Mouse (Mus musculus) G1E (cell line): ENCODE measurements around the gene Shank2. TPM values are rescaled to one million over a fixed set of nuclear protein-coding genes. Genes with fewer than 3 reads are reported as not detected.

Experiments
- ATAC-seq: 2 replicates; pipeline ENCODE4 v1.8.0; 2016; ENCODE audit warnings: mild to moderate bottlenecking; ENCODE audit not compliant: insufficient number of reproducible peaks, poor library complexity, low FRiP score, severe bottlenecking; ENCODE audit errors: extremely low read depth
- DNase-seq: peaks from one replicate; pipeline ENCODE4 v3.0.0; 2012; ENCODE audit warnings: low spot score
- H3K27me3 ChIP-seq: 2 replicates; pipeline ENCODE4 v1.6.1; 2012; ENCODE audit warnings: mild to moderate bottlenecking, low read length, inconsistent platforms; ENCODE audit not compliant: insufficient read depth
- H3K36me3 ChIP-seq: replicated peaks from 2 replicates; pipeline ENCODE3; 2012; ENCODE audit warnings: mild to moderate bottlenecking, inconsistent platforms
- H3K4me1 ChIP-seq: 2 replicates; pipeline ENCODE4 v1.6.1; 2012; ENCODE audit warnings: low read depth, low read length, inconsistent platforms, mixed read lengths; ENCODE audit not compliant: insufficient read depth
- H3K4me3 ChIP-seq: 2 replicates; pipeline ENCODE4 v1.5.1; 2012; ENCODE audit warnings: low read depth, mild to moderate bottlenecking, inconsistent platforms, low read length, moderate library complexity, mixed read lengths
- H3K9me3 ChIP-seq: replicated peaks from 2 replicates; pipeline ENCODE4 v1.6.1; 2012; ENCODE audit warnings: inconsistent platforms
- CTCF ChIP-seq: IDR thresholded peaks from 2 replicates; pipeline ENCODE4 v1.5.1; 2012; ENCODE audit warnings: low read depth, low read length, inconsistent platforms, mixed read lengths
- GATA1 ChIP-seq: IDR thresholded peaks from 2 replicates; pipeline ENCODE4 v1.6.1; 2012; ENCODE audit warnings: borderline replicate concordance, low read length, inconsistent platforms, mixed read lengths
- GATA2 ChIP-seq: IDR thresholded peaks from 2 replicates; pipeline ENCODE4 v1.6.1; 2012; ENCODE audit warnings: low read depth, low read length, inconsistent platforms, borderline replicate concordance
- POLR2AphosphoS5 ChIP-seq: IDR thresholded peaks from 2 replicates; pipeline ENCODE4 v1.6.1; 2012; ENCODE audit warnings: low read depth, low read length, inconsistent platforms; ENCODE audit not compliant: insufficient replicate concordance
- TAL1 ChIP-seq: conservative IDR thresholded peaks from 2 replicates; pipeline ENCODE4 v1.6.1; 2012; ENCODE audit warnings: low read depth, low read length, inconsistent platforms, mixed read lengths
- polyA plus RNA-seq: library from polyadenylated mRNA; stranded (reverse); fragments of >175 nt; gene quantifications from 2 replicates; pipeline ENCODE4 v1.2.3, GENCODE M21; 2012
- total RNA-seq, 2 experiments: library from RNA; stranded (forward) in 1 of 2; stranded (reverse) in 1 of 2; fragments of 200-1000 nt in 1 of 2; fragments of >200 nt in 1 of 2; fragmentation: Nextera tagmentation in 1 of 2; gene quantifications; 2 replicates each; pipeline ENCODE4 v1.2.3; 2014 to 2017

The Shank2 gene
- total and polyA plus RNA-seq, 3 experiments, result 0.05 TPM; not detected in 2

- H3K27me3 ChIP-seq, result peaks cover 3% of the 10 kb centered on the region; the same call in 1 of the 2 replicates
- H3K36me3 ChIP-seq, result no peaks in the 10 kb centered on the region
- TF ChIP-seq POLR2AphosphoS5, result no peak
- no peak for TF ChIP-seq TAL1
- no peak for TF ChIP-seq GATA1
- no peak for TF ChIP-seq GATA2
- no peak for TF ChIP-seq CTCF
- no peak for ATAC-seq
- H3K4me3 ChIP-seq, result no peak overlapping the region
- H3K9me3 ChIP-seq, result no peaks in the 10 kb centered on the region
- no peak for DNase-seq
- no peaks in the 10 kb centered on the region for H3K4me1 ChIP-seq
Measured at GRCm38 (mm10) chr7:144258332-144258731, 256.6 kb downstream of the Shank2 start.

- Histone ChIP-seq H3K27me3 (peaks cover 3% of the 10 kb centered on the region; the same call in 1 of the 2 replicates), H3K4me3 (no peak overlapping the region), H3K4me1 (no peaks in the 10 kb centered on the region), H3K9me3 (no peaks in the 10 kb centered on the region), H3K36me3 (no peaks in the 10 kb centered on the region)
- ATAC-seq (no peak), DNase-seq (no peak)
- TF ChIP-seq CTCF, result no peak
- no peak for TF ChIP-seq TAL1
- no peak for TF ChIP-seq POLR2AphosphoS5
- TF ChIP-seq GATA2, result no peak
- TF ChIP-seq GATA1, result no peak
Measured at GRCm38 (mm10) chr7:144262666-144263065, 260.9 kb downstream of the Shank2 start.

GRCm38 (mm10) chr7:144266745-144267144 is 265.0 kb downstream of the Shank2 start:
- H3K4me3 ChIP-seq, result no peak overlapping the region
- ATAC-seq (no peak), DNase-seq (no peak)
- no peaks in the 10 kb centered on the region for H3K36me3 ChIP-seq
- no peaks in the 10 kb centered on the region; the same call in 1 of the 2 replicates for H3K27me3 ChIP-seq
- no peaks in the 10 kb centered on the region for H3K4me1 ChIP-seq
- no peaks in the 10 kb centered on the region for H3K9me3 ChIP-seq
- no peak for TF ChIP-seq GATA1
- TF ChIP-seq CTCF, result no peak
- no peak for TF ChIP-seq GATA2
- no peak for TF ChIP-seq POLR2AphosphoS5
- TF ChIP-seq TAL1, result no peak

DNA sequence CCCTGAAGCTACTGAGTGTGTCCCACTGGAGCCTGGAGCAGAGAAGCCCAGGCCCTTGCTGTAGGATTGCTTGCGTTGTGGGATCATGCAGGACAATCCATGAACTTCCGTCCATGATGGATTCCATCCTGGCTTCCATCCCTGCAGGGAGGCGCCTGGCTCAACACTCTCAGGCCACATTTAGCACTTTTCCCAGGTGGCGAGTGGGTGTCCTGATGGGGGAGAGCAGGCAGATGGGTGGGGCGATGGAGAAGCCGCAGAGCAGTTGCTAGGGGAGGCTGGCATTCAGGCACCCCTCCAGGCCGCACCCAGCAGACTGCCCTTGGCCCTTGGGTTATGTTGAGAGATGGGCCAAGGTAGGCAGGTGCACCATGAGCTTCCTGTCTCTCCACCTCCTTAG is 266.6 kb downstream of the Shank2 start:
- ATAC-seq, result no peak
- Histone ChIP-seq H3K27me3 (no peaks in the 10 kb centered on the region), H3K4me3 (no peak overlapping the region), H3K36me3 (no peaks in the 10 kb centered on the region), H3K4me1 (no peaks in the 10 kb centered on the region), H3K9me3 (no peaks in the 10 kb centered on the region)
- no peak for DNase-seq
- TF ChIP-seq POLR2AphosphoS5 (no peak), CTCF (no peak), GATA1 (no peak), GATA2 (no peak), TAL1 (no peak)

DNA sequence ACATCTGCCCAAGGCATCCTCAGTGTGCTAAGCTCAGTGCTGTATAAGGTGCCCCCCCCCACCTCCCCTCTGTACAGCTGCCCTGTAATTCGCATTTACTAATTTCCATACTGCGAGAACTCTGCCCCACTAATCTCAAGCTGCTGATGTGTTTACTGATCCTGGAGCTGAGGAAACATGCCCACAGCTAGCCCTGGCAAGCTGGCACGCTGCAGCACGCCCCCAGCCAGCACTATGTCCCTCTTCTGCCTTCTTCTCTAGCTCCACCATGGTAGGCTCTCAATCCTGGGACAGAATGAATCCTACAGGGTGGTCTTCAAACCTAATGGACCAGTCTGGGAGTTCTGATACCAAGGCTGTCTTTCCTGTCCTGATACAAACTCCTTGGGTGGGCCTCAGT is 267.1 kb downstream of the Shank2 start:
- no peak for ATAC-seq
- Histone ChIP-seq H3K4me1 (no peaks in the 10 kb centered on the region), H3K4me3 (no peak overlapping the region), H3K36me3 (no peaks in the 10 kb centered on the region), H3K27me3 (no peaks in the 10 kb centered on the region), H3K9me3 (no peaks in the 10 kb centered on the region)
- no peak for DNase-seq
- TF ChIP-seq GATA1, result no peak
- TF ChIP-seq GATA2, result no peak
- no peak for TF ChIP-seq CTCF
- no peak for TF ChIP-seq POLR2AphosphoS5
- no peak for TF ChIP-seq TAL1

- no peak for ATAC-seq
- DNase-seq, result no peak
- no peaks in the 10 kb centered on the region for H3K9me3 ChIP-seq
- no peaks in the 10 kb centered on the region for H3K4me1 ChIP-seq
- no peaks in the 10 kb centered on the region for H3K36me3 ChIP-seq
- no peaks in the 10 kb centered on the region for H3K27me3 ChIP-seq
- H3K4me3 ChIP-seq, result no peak overlapping the region
- TF ChIP-seq TAL1, result no peak
- TF ChIP-seq GATA1, result no peak
- TF ChIP-seq CTCF, result no peak
- TF ChIP-seq POLR2AphosphoS5, result no peak
- no peak for TF ChIP-seq GATA2
Measured at GRCm38 (mm10) chr7:144271074-144271473, 269.3 kb downstream of the Shank2 start.

GRCm38 (mm10) chr7:144278703-144279102 is 277.0 kb downstream of the Shank2 start:
- DNase-seq (no peak), ATAC-seq (no peak)
- TF ChIP-seq TAL1 (no peak), GATA2 (no peak), CTCF (no peak), POLR2AphosphoS5 (no peak), GATA1 (no peak)
- Histone ChIP-seq H3K4me1 (no peaks in the 10 kb centered on the region), H3K9me3 (no peaks in the 10 kb centered on the region), H3K36me3 (no peaks in the 10 kb centered on the region), H3K4me3 (no peak overlapping the region), H3K27me3 (no peaks in the 10 kb centered on the region)
